Mouse (Mus musculus): ENCODE measurements around the gene Olfr679. TPM values are rescaled to one million over a fixed set of nuclear protein-coding genes. Genes with fewer than 3 reads are reported as not detected.

Olfr679 gene
- total RNA-seq (2023), result not detected

DNA sequence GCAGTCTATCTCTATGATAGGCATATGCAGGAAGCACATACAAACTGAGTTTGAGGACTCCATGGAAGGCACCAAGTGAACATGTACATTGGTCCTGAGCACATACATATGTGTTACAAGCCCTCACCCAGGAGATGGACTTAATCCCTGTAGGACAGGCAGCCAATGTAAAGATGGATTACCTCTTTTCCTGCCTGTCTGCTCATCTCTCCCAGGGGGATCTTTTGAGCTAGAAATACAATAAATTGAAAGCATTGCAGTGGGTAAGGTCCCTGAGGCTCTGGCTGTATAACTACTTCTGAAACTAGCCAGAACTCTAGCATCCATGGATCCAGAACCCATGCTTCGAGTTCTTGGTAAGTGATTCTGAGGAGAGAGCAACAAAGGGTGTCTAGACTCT lies at the start of gene Olfr679:
Gene Olfr679, plus strand, starts transcription at position 301 of the 400 bp plus-strand sequence.

DNA sequence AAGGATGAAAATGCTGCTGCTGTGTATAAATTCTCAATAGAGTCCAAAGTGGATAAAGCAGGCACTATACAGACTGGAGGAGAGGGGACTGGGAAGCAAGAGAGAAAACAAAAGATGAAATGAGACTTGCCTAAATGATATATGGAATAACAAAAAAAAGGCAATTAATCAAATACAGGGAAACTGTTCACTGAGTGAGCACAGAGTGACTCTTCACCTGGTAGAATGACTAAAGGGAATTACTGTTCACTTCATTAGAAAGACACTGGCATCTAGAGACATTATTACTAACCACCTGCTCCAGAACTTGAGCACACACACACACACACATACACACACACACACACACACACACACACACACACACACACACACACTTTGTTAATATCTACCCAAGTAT lies 48.6 kb upstream of the Olfr679 start, which contains the start of gene Olfr676:
Gene Olfr676, plus strand, starts transcription at position 301 of the 400 bp plus-strand sequence.

DNA sequence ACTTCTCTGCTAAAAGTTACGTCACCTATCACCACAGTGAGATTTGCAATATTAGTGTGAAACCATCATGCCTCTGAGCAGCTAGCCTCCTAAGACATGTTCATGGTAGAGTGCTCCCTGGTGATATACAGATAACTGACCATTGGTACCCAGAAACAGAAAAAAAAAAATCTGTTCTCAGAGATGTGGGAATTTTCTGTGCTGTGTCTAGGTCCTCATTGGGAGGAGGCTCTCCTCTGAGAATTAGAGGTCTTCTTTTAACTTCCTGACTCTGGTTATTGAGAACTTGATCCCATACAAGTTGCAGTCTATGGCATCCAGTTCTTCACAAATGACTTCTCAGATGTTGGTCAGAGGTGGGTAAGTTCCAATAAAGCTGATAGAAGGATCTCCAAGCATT lies 16.8 kb upstream of the Olfr679 start, which contains the start of gene Olfr678:
Gene Olfr678, plus strand, starts transcription at position 301 of the 400 bp plus-strand sequence.

DNA sequence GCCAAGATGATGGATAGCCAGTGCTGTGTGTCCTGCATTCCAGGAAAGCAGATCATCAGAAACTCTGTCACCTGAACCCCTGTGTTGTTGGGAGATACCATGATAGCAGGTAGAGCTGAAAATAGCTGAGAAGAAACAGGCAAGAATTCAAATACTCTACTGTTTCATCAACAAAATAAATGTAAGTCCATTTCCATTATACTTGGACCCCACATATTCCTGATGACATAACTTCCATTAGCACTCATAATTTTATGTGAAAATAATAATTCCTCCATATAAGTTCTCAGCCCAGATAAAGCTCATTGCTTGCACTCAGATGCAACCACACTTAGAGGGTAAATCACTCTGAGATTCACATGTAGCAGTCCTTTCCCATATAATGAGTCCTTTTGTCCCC lies 11.7 kb downstream of the Olfr679 start, which contains the start of gene Olfr680-ps1:
Gene Olfr680-ps1, minus strand, starts transcription at position 101 of the 400 bp plus-strand sequence.

DNA sequence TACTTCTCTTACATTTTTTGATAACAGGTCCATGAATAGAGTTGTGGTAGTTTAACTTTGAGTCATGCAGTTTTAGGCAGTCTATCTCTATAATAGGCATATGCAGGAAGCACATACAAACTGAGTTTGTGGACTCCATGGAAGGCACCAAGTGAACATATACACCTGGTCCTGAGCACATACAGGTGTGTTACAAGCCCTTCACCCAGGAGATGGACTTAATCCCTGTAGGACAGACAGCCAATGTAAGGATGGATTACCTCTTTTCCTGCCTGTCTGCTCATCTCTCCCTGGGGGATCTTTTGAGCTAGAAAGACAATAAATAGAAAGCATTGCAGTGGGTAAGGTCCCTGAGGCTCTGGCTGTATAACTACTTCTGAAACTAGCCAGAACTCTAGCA lies 35.5 kb downstream of the Olfr679 start, which contains the start of gene Olfr681:
Gene Olfr681, plus strand, starts transcription at position 301 of the 400 bp plus-strand sequence.

Other genes starting within 250 kb of the Olfr679 start
- gene Usp17lb, start 238.6 kb upstream of the Olfr679 start, total RNA-seq (2023), result not detected
- not detected for gene Usp17la, start 224.2 kb upstream of the Olfr679 start, total RNA-seq (2023)
- not detected for gene Olfr665, start 203.2 kb upstream of the Olfr679 start, total RNA-seq (2023)
- gene Olfr666, start 185.3 kb upstream of the Olfr679 start, total RNA-seq (2023), result not detected
- not detected for gene Olfr667, start 159.7 kb upstream of the Olfr679 start, total RNA-seq (2023)
- not detected for gene Olfr668, start 153.1 kb upstream of the Olfr679 start, total RNA-seq (2023)
- not detected for gene Olfr669, start 147.0 kb upstream of the Olfr679 start, total RNA-seq (2023)
- gene Olfr670, start 118.6 kb upstream of the Olfr679 start, total RNA-seq (2023), result not detected
- gene Olfr671, start 102.1 kb upstream of the Olfr679 start, total RNA-seq (2023), result not detected
- gene Olfr672, start 79.2 kb upstream of the Olfr679 start, total RNA-seq (2023), result not detected
- not detected for gene Olfr675, start 52.7 kb upstream of the Olfr679 start, total RNA-seq (2023)
- not detected for gene Olfr676, start 48.5 kb upstream of the Olfr679 start, total RNA-seq (2023)
- gene Olfr677, start 29.8 kb upstream of the Olfr679 start, total RNA-seq (2023), result not detected
- gene Olfr678, start 16.7 kb upstream of the Olfr679 start, total RNA-seq (2023), result not detected
- gene Olfr680-ps1, start 11.6 kb downstream of the Olfr679 start, total RNA-seq (2023), result not detected
- gene Olfr681, start 35.6 kb downstream of the Olfr679 start, total RNA-seq (2023), result not detected
- gene Olfr683, start 65.8 kb downstream of the Olfr679 start, total RNA-seq (2023), result not detected
- not detected for gene Olfr684, start 82.4 kb downstream of the Olfr679 start, total RNA-seq (2023)
- gene Olfr685, start 104.8 kb downstream of the Olfr679 start, total RNA-seq (2023), result not detected
- not detected for gene Olfr686, start 126.3 kb downstream of the Olfr679 start, total RNA-seq (2023)
- not detected for gene Olfr688, start 206.9 kb downstream of the Olfr679 start, total RNA-seq (2023)
- not detected for gene Olfr689, start 230.0 kb downstream of the Olfr679 start, total RNA-seq (2023)

All from CD8-positive naive resting alpha-beta T cell, adult 57 days (primary cell).